Mouse (Mus musculus): Measurements from ENCODE around the gene Sult1e1. TPM values are rescaled to one million over a fixed set of nuclear protein-coding genes. Genes with fewer than 3 reads are reported as not detected.

Gene Sult1e1
- total RNA-seq, 2 experiments from 2014 or later = not detected

Other genes with a start within 250 kb of the Sult1e1 start
- not detected in 2 replicates for gene Ugt2b38, start 167.4 kb downstream of the Sult1e1 start, total RNA-seq (2014; fragmentation: Nextera tagmentation)
- not detected in 2 replicates for gene Ugt2b38, start 167.4 kb downstream of the Sult1e1 start, total RNA-seq (2017)
- not detected in 2 replicates for gene Ugt2a2, start 109.3 kb downstream of the Sult1e1 start, total RNA-seq (2014; fragmentation: Nextera tagmentation)
- gene Ugt2a2, start 109.3 kb downstream of the Sult1e1 start, total RNA-seq (2017) = not detected in 2 replicates
- gene Gm43638, start 104.8 kb downstream of the Sult1e1 start, total RNA-seq (2014; fragmentation: Nextera tagmentation) = not detected in 2 replicates
- gene Gm43638, start 104.8 kb downstream of the Sult1e1 start, total RNA-seq (2017) = not detected in 2 replicates
- not detected in 2 replicates for gene Ugt2a1, start 100.7 kb downstream of the Sult1e1 start, total RNA-seq (2014; fragmentation: Nextera tagmentation)
- not detected in 2 replicates for gene Ugt2a1, start 100.7 kb downstream of the Sult1e1 start, total RNA-seq (2017)
- gene Sult1b1, start 53.4 kb downstream of the Sult1e1 start, total RNA-seq (2014; fragmentation: Nextera tagmentation) = not detected in 2 replicates
- gene Sult1b1, start 53.4 kb downstream of the Sult1e1 start, total RNA-seq (2017) = not detected in 2 replicates
- not detected in 2 replicates for gene Sult1d1, start 22.6 kb downstream of the Sult1e1 start, total RNA-seq (2014; fragmentation: Nextera tagmentation)
- not detected in 2 replicates for gene Sult1d1, start 22.6 kb downstream of the Sult1e1 start, total RNA-seq (2017)
- not detected in 2 replicates for gene Csn1s1, start 74.6 kb upstream of the Sult1e1 start, total RNA-seq (2014; fragmentation: Nextera tagmentation)
- gene Csn1s1, start 74.6 kb upstream of the Sult1e1 start, total RNA-seq (2017) = not detected in 2 replicates
- not detected in 2 replicates for gene Csn2, start 108.0 kb upstream of the Sult1e1 start, total RNA-seq (2014; fragmentation: Nextera tagmentation)
- not detected in 2 replicates for gene Csn2, start 108.0 kb upstream of the Sult1e1 start, total RNA-seq (2017)
- not detected in 2 replicates for gene Csn1s2a, start 183.0 kb upstream of the Sult1e1 start, total RNA-seq (2014; fragmentation: Nextera tagmentation)
- not detected in 2 replicates for gene Csn1s2a, start 183.0 kb upstream of the Sult1e1 start, total RNA-seq (2017)
- gene Csn1s2b, start 216.5 kb upstream of the Sult1e1 start, total RNA-seq (2014; fragmentation: Nextera tagmentation) = not detected in 2 replicates
- gene Csn1s2b, start 216.5 kb upstream of the Sult1e1 start, total RNA-seq (2017) = not detected in 2 replicates
- gene Prr27, start 234.1 kb upstream of the Sult1e1 start, total RNA-seq (2014; fragmentation: Nextera tagmentation) = not detected in 2 replicates
- not detected in 2 replicates for gene Prr27, start 234.1 kb upstream of the Sult1e1 start, total RNA-seq (2017)

All from granulocyte monocyte progenitor cell, adult 5-6 weeks (primary cell).